Mouse (Mus musculus): ENCODE data around the gene Pde3a.
"Not testable (repeated sequence)": the region's sequence is repeated elsewhere in the genome, so short reads cannot be mapped to it uniquely, and the experiment has no call there.

Gene Pde3a

DNA sequence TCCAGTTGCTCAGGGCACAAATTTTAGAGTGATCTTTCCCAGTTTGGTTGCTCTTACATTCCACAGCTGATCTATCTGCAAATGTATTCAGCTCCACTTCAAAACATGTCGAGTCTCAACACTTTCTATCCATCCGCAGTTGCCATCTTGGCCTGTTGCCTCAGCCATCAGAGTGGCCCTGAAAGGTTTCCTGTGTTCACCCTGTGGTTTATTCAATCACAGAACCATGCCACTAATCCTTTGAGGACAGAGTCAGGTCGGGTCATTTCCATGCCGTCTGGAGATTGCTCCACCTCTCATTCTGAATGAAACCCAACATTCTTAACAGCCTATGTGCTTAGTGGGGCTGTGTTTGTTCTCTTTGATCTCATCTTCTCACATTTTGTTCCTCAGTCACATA, 73.9 kb downstream of the Pde3a start:
- DNase-seq (ENCODE audit: low read depth in 2 of 2, low spot score in 2 of 2) = no peak

DNA sequence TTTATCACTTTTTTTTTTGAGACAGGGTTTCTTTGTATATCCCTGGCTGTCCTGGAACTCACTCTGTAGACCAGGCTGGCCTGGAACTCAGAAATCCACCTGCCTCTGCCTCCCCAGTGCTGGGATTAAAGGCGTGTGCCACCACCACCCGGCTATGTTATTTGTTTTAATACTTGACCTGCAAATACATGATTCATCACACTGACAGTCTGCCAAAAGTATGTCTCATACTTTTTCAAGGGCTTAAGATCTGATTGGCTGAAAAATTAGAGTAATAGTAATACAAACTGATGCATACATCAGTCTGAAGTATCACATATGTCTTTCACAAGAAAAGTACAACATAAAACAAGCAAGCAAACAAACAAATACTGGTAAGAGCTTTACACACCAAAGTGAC, 78.1 kb downstream of the Pde3a start:
- DNase-seq (ENCODE audit: low read depth in 2 of 2, low spot score in 2 of 2) = not testable (repeated sequence)

DNA sequence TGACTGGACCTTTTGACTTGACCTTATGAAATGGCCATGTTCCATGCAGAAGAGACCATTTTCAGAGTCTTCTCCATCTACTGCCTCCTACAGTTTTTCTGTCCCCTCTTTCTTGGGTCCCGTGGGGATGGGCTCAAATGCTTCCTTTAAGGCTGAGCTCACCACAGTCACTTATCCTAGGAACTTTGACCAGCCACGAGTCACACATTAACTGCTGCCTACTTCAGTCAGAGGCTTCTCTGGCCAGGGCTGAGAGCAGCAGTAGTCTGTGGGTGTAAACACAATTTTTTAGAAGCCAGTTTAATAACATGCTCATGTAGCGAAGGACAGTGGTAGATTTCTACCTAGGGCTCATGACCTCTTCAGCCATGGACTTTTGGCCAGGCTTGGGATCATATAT, 79.0 kb downstream of the Pde3a start:
- DNase-seq (ENCODE audit: low read depth in 2 of 2, low spot score in 2 of 2) = no peak

- no peak for DNase-seq (ENCODE audit: low read depth in 2 of 2, low spot score in 2 of 2)
These were observed 82.4 kb downstream of the Pde3a start for GRCm38 (mm10) chr6:141331464-141331863.

- no peak for DNase-seq (ENCODE audit: low read depth in 2 of 2, low spot score in 2 of 2)
These were observed 83.6 kb downstream of the Pde3a start for GRCm38 (mm10) chr6:141332613-141333165.

DNA sequence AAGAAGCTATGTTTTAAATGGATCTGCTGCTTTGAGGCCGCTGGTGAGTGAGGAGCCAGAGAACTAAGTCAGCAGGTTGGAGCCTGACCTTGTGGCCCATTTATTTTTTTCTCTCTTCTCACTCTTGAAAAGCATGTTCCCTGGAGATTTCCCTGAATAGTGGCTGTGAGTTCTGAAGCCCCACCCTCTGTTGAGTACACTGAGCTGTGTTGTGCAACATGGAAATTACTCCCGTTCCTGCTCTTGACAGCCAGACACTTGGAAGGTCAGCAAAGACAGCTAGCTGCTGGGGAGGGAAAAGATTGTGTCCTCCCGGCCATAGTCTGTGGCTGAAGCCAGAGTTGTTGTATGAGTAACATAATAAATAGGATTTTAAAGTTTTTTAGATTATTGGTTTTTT, 84.2 kb downstream of the Pde3a start:
- no peak for DNase-seq (ENCODE audit: low read depth in 2 of 2, low spot score in 2 of 2)

DNA sequence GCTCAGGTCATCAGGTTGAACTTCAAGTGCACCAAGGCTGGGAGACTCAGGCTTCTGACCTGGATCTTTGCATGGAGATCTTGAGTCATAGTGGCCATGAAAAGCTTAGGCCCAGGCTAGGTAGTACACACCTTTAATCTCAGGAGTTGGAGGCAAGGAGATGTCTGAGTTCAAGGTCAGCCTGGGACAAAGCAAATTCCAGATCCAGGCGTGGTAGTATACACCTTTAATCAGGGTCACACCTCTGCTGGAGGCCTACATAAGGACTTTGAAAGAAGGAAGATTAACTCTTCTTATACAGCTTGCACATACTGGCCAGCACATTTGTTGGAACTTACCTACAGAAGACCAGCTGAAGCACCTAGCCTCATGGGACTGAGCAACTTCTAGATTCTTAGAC, 86.8 kb downstream of the Pde3a start:
- no peak for DNase-seq (ENCODE audit: low read depth in 2 of 2, low spot score in 2 of 2)

DNA sequence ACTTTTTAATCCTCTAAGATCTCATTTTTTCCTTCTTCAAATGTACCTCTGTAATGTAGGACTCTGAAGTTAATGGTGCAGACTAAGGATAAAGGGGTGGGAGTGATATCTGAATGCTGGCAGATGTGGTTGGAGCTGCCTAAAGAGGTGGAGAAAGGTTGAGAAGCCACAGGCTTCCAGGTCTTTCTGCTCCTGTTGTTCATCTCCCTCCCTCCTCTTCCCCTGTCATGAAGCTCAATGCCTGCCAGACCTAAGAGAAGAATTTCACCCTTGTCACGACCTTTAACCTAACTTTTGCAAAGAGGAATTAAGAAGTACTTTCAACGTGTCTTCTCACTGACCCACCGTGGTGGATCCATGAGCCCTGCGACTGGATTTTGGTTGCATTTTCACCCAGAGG, 87.4 kb downstream of the Pde3a start:
- DNase-seq (ENCODE audit: low read depth in 2 of 2, low spot score in 2 of 2) = no peak

- no peak for DNase-seq (ENCODE audit: low read depth in 2 of 2, low spot score in 2 of 2)
These were observed 88.6 kb downstream of the Pde3a start for GRCm38 (mm10) chr6:141337673-141338072.

- DNase-seq (ENCODE audit: low read depth in 2 of 2, low spot score in 2 of 2) = no peak
These were observed 92.3 kb downstream of the Pde3a start for GRCm38 (mm10) chr6:141341385-141341784.

- DNase-seq (ENCODE audit: low read depth in 2 of 2, low spot score in 2 of 2) = no peak
These were observed 98.8 kb downstream of the Pde3a start for GRCm38 (mm10) chr6:141347870-141348269.

DNA sequence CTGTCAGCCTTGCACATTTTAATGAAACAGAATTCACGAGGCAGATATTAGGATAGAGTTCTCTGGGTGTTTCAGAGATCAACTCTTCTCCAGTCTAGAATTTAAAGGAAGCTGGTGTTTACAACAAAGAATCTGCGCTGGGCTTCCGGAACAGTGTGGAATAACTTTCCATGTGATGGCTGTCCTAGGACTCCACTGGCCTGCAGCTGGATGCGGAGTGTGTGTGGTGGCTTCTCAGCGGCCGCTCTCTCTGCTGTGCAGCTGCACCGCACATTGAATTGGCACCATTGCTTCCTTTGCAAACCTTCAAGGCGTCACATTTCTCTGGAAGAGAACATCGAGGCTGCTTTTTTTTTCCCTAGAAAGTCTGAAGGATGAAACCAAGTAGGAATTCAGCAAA, 99.5 kb downstream of the Pde3a start:
- DNase-seq (ENCODE audit: low read depth in 2 of 2, low spot score in 2 of 2) = no peak

DNA sequence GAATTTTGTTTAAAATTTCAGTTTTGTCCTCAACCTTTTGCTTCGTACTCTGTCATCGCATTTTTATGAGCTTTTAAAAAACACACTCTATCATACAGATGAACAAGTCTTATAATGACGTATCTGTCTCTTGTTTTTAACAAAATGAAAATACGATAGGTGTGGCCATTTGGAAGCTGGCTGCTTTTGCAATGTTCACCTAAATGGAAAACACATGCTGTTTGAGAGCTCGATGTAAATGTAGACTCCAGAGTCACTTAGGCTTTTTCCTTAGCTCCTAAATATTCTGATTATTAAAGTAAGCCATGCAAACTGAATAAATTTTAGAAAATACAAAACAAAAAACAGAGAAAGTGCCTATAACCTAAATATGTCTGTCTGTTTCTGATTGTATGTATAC, 101.2 kb downstream of the Pde3a start:
- DNase-seq (ENCODE audit: low read depth in 2 of 2, low spot score in 2 of 2) = no peak

- DNase-seq (ENCODE audit: low read depth in 2 of 2, low spot score in 2 of 2) = no peak
These were observed 103.2 kb downstream of the Pde3a start for GRCm38 (mm10) chr6:141352277-141352676.

DNA sequence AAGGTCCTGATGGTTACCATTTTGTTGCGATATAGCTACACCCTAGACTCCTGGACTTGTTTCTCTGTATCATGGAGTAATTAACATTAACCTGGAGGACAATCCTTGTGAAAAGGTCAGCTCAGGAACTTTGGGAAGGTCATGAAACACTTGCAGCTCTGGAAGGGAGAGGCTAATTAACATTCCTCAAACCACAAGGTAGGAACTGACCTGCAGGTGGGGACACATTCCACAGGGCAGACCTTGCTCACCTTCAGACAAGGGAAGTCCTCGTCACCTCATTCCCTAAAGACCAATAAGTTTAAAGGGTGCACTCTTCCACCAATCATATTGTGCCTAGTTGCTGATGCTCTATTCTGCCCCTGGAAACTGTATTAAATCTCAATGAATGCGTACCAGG, 114.6 kb downstream of the Pde3a start:
- no peak for DNase-seq (ENCODE audit: low read depth in 2 of 2, low spot score in 2 of 2)

- no peak for DNase-seq (ENCODE audit: low read depth in 2 of 2, low spot score in 2 of 2)
These were observed 118.0 kb downstream of the Pde3a start for GRCm38 (mm10) chr6:141367037-141367436.

DNA sequence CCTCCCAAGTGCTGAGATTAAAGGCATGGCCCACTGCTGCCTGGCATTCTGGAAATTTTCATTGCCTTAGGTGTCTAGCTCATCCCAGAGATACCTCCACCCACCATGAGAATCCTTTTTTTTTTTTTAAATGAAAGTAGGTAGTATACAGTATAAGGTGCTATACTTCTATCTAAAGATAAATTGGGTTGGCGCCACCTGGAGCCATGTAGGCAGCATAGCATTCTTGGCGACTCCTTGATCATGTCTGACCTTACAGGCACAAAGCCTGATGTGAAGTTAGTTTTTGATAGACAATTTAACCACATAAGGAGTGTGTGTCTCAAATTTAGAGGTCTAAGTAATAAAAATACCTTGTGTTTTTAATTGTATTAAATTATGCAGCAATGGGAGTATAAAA, 123.6 kb downstream of the Pde3a start:
- DNase-seq (ENCODE audit: low read depth in 2 of 2, low spot score in 2 of 2) = no peak

DNA sequence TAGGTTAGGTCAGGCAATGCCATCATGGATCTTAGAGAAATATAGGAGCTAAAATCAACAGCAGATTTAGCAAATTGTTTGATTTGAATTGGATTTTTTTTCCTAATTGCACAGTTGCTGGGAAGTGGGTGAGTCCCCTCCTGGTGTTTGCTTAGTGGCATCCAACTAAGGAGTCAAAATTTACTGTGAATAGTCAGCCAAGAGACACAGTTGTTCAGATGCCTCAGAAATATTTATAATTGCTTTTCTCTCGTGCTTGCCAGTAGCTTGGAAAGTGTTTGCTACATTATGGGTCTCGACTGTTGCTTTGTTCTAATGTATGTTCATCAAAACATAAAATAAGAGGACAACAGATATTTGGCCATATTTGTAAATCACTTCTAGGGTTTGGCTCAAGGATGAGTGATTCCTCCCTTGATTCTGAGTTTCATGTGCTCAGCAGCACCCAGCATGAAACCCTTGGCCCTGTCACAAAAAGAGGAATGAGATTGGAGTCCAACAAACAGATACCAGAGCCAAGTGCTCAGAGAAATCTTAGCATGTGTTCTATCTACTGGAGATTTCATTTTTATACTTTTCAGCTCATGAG, 125.5 kb downstream of the Pde3a start:
- DNase-seq (ENCODE audit: low read depth in 2 of 2, low spot score in 2 of 2) = no peak

DNA sequence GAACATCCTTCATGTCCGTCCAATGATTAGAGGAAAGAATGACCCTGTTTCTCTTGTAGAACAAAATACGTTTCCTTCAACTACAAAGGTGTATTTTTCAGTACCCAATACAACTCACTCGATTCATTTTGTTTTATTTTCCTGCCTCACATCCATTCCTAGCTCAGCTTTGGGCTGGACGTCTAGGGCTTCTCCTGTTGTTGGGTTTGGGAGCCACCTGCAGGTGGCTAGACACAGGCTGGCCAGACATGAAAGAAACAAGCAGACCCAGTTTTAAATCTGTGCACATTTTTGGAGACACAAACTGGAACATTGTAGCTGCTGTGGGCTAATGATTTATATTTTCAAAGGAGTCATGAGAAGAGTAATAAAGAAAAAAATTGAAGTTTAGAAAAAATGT, 126.1 kb downstream of the Pde3a start:
- no peak for DNase-seq (ENCODE audit: low read depth in 2 of 2, low spot score in 2 of 2)

- no peak for DNase-seq (ENCODE audit: low read depth in 2 of 2, low spot score in 2 of 2)
These were observed 131.9 kb downstream of the Pde3a start for GRCm38 (mm10) chr6:141380927-141381326.

- no peak for DNase-seq (ENCODE audit: low read depth in 2 of 2, low spot score in 2 of 2)
These were observed 132.4 kb downstream of the Pde3a start for GRCm38 (mm10) chr6:141381473-141381872.

GRCm38 (mm10) chr6:141381881-141382370, 132.9 kb downstream of the Pde3a start:
- DNase-seq (ENCODE audit: low read depth in 2 of 2, low spot score in 2 of 2) = no peak

DNA sequence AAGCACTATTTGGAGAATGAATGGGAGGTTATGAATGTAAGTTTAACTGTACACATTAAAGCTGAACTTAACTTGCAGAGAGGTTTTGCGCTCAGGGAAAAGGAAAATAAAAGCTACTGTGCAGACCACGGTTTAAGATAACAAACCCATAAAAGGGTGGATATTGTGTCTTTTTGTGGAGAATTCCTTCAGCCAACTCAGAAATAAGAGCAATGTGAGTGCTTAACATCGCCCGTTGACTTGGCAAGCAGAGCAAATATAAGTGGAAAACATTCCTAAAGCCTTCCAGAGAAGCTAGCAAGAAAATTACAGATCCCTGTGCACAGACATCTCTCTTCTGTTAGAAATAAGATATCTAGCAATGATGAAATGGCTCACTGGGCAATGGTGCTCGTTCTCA, 139.0 kb downstream of the Pde3a start:
- DNase-seq (ENCODE audit: low read depth in 2 of 2, low spot score in 2 of 2) = no peak
